ENCODE assay signal across 9 mouse cellular contexts in the genomic region with DNA sequence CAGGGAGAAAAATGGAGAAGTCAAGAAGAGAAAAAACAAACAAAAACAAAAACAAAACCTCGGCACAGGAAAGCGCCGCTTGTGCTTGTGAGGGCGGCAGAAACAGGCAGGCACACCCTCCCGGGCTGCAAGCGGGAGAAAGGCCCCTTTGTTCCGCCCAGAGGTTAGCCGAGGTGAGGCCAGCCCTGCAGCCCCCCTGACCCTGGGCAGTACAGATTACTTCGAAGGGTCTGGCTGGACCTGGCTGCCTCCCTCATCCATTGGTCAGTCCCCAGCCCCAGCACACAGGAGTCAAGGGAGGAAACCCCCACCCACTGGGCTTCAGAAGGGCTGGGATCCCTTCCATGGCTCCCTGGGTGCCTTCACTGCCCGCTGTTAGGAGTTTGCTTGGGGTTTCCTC. TPM values are rescaled to one million over a fixed set of nuclear protein-coding genes. Genes with fewer than 3 reads are reported as not detected.
A peak's percentile ranks its signal among the peaks of the same experiment; 100 is the strongest.
DNase-seq lines count a peak whose midpoint lies in the region; ATAC-seq and TF ChIP-seq lines count a peak whose summit lies in the region.
"Had no signal": no experiment of that assay in that cellular context is flagged by ENCODE, and none has a peak within 500 bp of the region (broad histone marks: within the 10 kb centered on the region; RNA-seq: fewer than 3 reads in every experiment).

No protein-coding gene starts in this region.

- WGBS in heart, embryonic 10.5 days: 7% methylated on average over 10 of the region's 10 CpGs
- 11% methylated on average over 10 of the region's 10 CpGs for WGBS in forebrain, embryonic 15.5 days
- WGBS in liver, embryonic 12.5 days (ENCODE audit: insufficient replicate concordance): 29% methylated on average over 10 of the region's 10 CpGs

- peaks cover 94% of the 10 kb centered on the region for H3K27me3 ChIP-seq in heart, embryonic 10.5 days (ENCODE audit: insufficient read depth, poor library complexity, severe bottlenecking)
- peaks cover 4% of the 10 kb centered on the region for H3K27me3 ChIP-seq in G1E (ENCODE audit: insufficient read depth, low read length)
- H3K27me3 ChIP-seq in forebrain, embryonic 15.5 days: no peaks in the 10 kb centered on the region
- peaks cover 86% of the 10 kb centered on the region for H3K27me3 ChIP-seq in liver, embryonic 12.5 days (replicated peaks)

- peak overlapping the region; percentile 51 for H3K4me3 ChIP-seq in heart, embryonic 10.5 days
- H3K4me3 ChIP-seq in G1E (ENCODE audit: low read depth, low read length): peak overlapping the region; percentile 59; the same call in 1 of the 2 replicates
- no peak overlapping the region for H3K4me3 ChIP-seq in forebrain, embryonic 15.5 days
- H3K4me3 ChIP-seq in liver, embryonic 12.5 days: peak overlapping the region; percentile 36; the same call in 1 of the 2 replicates

- no peaks in the 10 kb centered on the region for H3K36me3 ChIP-seq in heart, embryonic 10.5 days
- peaks cover 37% of the 10 kb centered on the region for H3K36me3 ChIP-seq in G1E (replicated peaks)
- no peaks in the 10 kb centered on the region for H3K36me3 ChIP-seq in forebrain, embryonic 15.5 days
- no peaks in the 10 kb centered on the region for H3K36me3 ChIP-seq in liver, embryonic 12.5 days

- peak overlapping the region; percentile 27 for H3K9ac ChIP-seq in forebrain, embryonic 15.5 days (replicated peaks)
- H3K9ac ChIP-seq in liver, embryonic 12.5 days: peak overlapping the region; percentile 57

- peak overlapping the region; percentile 25; the same call in 1 of the 2 replicates for H3K4me2 ChIP-seq in forebrain, embryonic 15.5 days (replicated peaks)
- peak overlapping the region; percentile 71 for H3K4me2 ChIP-seq in liver, embryonic 12.5 days

- ATAC-seq in G1E (ENCODE audit: extremely low read depth, insufficient number of reproducible peaks, low FRiP score, poor library complexity, severe bottlenecking): no peak
- ATAC-seq in forebrain, embryonic 15.5 days (replicated peaks): no peak
- no peak for ATAC-seq in liver, embryonic 12.5 days
- ATAC-seq in frontal cortex, adult (ENCODE audit: low TSS enrichment): no peak

- H3K4me1 ChIP-seq in heart, embryonic 10.5 days: peaks cover 71% of the 10 kb centered on the region
- H3K4me1 ChIP-seq in G1E (ENCODE audit: insufficient read depth, low read depth, low read length): peaks cover 94% of the 10 kb centered on the region
- H3K4me1 ChIP-seq in forebrain, embryonic 15.5 days: peaks cover 100% of the 10 kb centered on the region
- H3K4me1 ChIP-seq in liver, embryonic 12.5 days: peaks cover 71% of the 10 kb centered on the region

- no peak for DNase-seq in heart, embryonic 10.5 days (ENCODE audit: low spot score)
- no peak for DNase-seq in heart, adult 8-10 months (ENCODE audit: low spot score)
- DNase-seq in G1E (ENCODE audit: low spot score): no peak
- DNase-seq in cerebellum, adult 9-10 months: no peak
- no peak for DNase-seq in kidney, adult 8-10 months

- H3K27ac ChIP-seq in heart, embryonic 10.5 days: peak overlapping the region; percentile 76; the same call in 1 of the 2 replicates
- peak overlapping the region; percentile 82 for H3K27ac ChIP-seq in forebrain, embryonic 15.5 days (replicated peaks)
- no peak overlapping the region for H3K27ac ChIP-seq in liver, embryonic 12.5 days

- TF ChIP-seq CTCF in G1E (IDR thresholded peaks at IDR 0.05; ENCODE audit: low read depth, low read length): no peak

- H3K9me3 ChIP-seq in heart, embryonic 10.5 days: no peaks in the 10 kb centered on the region
- H3K9me3 ChIP-seq in G1E (replicated peaks): no peaks in the 10 kb centered on the region
- no peaks in the 10 kb centered on the region for H3K9me3 ChIP-seq in forebrain, embryonic 15.5 days
- H3K9me3 ChIP-seq in liver, embryonic 12.5 days (replicated peaks): no peaks in the 10 kb centered on the region
- H3K9me3 ChIP-seq: megakaryocyte, embryonic 14.5 days had no signal

RNA-seq across cellular contexts. Expression of a gene that starts 15.5 kb away (rescaled TPM):
- 2.1 and 3.2 TPM in 2 replicates for polyA plus RNA-seq in heart, embryonic 10.5 days (2016; fragmentation: Nextera tagmentation; extraction: Ambion mirVana)
- total RNA-seq in heart, adult 8-10 months (2022): under 1 TPM in 1 of 4 experiments, not detected in 3; 0.66 TPM
- total RNA-seq in G1E (2014; fragmentation: Nextera tagmentation) (39.9 and 54.3 TPM in 2 replicates), G1E (2017) (11.0 and 11.3 TPM in 2 replicates)
- 35.2 and 42.7 TPM in 2 replicates for polyA plus RNA-seq in G1E (2012)
- 2.7 TPM in 2 replicates for polyA plus RNA-seq in forebrain, embryonic 15.5 days (2015; fragmentation: Nextera tagmentation; extraction: Ambion mirVana)
- 11.0 and 12.0 TPM in 2 replicates for polyA plus RNA-seq in liver, embryonic 12.5 days (2016; fragmentation: Nextera tagmentation; extraction: Ambion mirVana)

RNA-seq across cellular contexts. Expression of a gene that starts 37.0 kb away (rescaled TPM):
- polyA plus RNA-seq in heart, embryonic 10.5 days (2016; fragmentation: Nextera tagmentation; extraction: Ambion mirVana): 18.5 and 19.3 TPM in 2 replicates
- 1 to 10 TPM; 3.5 to 4.8 (median 4.3) TPM for total RNA-seq in heart, adult 8-10 months (2022)
- total RNA-seq in G1E (2014; fragmentation: Nextera tagmentation) (136 and 138 TPM in 2 replicates), G1E (2017) (81.2 and 95.6 TPM in 2 replicates)
- 550 and 561 TPM in 2 replicates for polyA plus RNA-seq in G1E (2012)
- polyA plus RNA-seq in forebrain, embryonic 15.5 days (2015; fragmentation: Nextera tagmentation; extraction: Ambion mirVana): 2.1 and 2.5 TPM in 2 replicates
- 82.3 and 83.1 TPM in 2 replicates for polyA plus RNA-seq in liver, embryonic 12.5 days (2016; fragmentation: Nextera tagmentation; extraction: Ambion mirVana)

RNA-seq across cellular contexts. Expression of a gene that starts 50.6 kb away (rescaled TPM):
- polyA plus RNA-seq in heart, embryonic 10.5 days (2016; fragmentation: Nextera tagmentation; extraction: Ambion mirVana): 22.2 and 25.0 TPM in 2 replicates
- 10 to 100 TPM; 26.7 to 36.0 (median 33.4) TPM for total RNA-seq in heart, adult 8-10 months (2022)
- 120 and 125 TPM in 2 replicates for total RNA-seq in G1E (2014; fragmentation: Nextera tagmentation)
- 48.1 and 54.5 TPM in 2 replicates for total RNA-seq in G1E (2017)
- polyA plus RNA-seq in G1E (2012): 207 and 224 TPM in 2 replicates
- polyA plus RNA-seq in forebrain, embryonic 15.5 days (2015; fragmentation: Nextera tagmentation; extraction: Ambion mirVana): 15.5 and 16.4 TPM in 2 replicates
- 12.5 and 12.9 TPM in 2 replicates for polyA plus RNA-seq in liver, embryonic 12.5 days (2016; fragmentation: Nextera tagmentation; extraction: Ambion mirVana)

RNA-seq across cellular contexts. Expression of a gene that starts 52.2 kb away (rescaled TPM):
- 59.8 and 64.6 TPM in 2 replicates for polyA plus RNA-seq in heart, embryonic 10.5 days (2016; fragmentation: Nextera tagmentation; extraction: Ambion mirVana)
- total RNA-seq in heart, adult 8-10 months (2022): 10 to 100 TPM; 30.9 to 41.7 (median 38.5) TPM
- total RNA-seq in G1E (2014; fragmentation: Nextera tagmentation): 63.3 and 64.9 TPM in 2 replicates
- total RNA-seq in G1E (2017): 68.2 and 96.4 TPM in 2 replicates
- polyA plus RNA-seq in G1E (2012): 244 and 260 TPM in 2 replicates
- polyA plus RNA-seq in forebrain, embryonic 15.5 days (2015; fragmentation: Nextera tagmentation; extraction: Ambion mirVana): 62.4 and 64.0 TPM in 2 replicates
- 57.3 and 62.0 TPM in 2 replicates for polyA plus RNA-seq in liver, embryonic 12.5 days (2016; fragmentation: Nextera tagmentation; extraction: Ambion mirVana)
